17 mouse cellular contexts compared by ENCODE assay signal in genomic region chr2:117502611-117503010, GRCm38 (mm10).
"Had no signal": no experiment of that assay in that cellular context is flagged by ENCODE, and none has a peak within 500 bp of the region (broad histone marks: within the 10 kb centered on the region; RNA-seq: fewer than 3 reads in every experiment).

No protein-coding gene starts in this region.

- H3K9ac ChIP-seq: liver, embryonic 13.5 days; liver, embryonic 15.5 days; liver, postnatal 0 days; lung, embryonic 15.5 days; midbrain, embryonic 13.5 days; midbrain, embryonic 15.5 days; neural tube, embryonic 12.5 days; stomach, embryonic 15.5 days had no signal

- H3K4me2 ChIP-seq: liver, embryonic 13.5 days; liver, embryonic 15.5 days; lung, embryonic 15.5 days; midbrain, embryonic 11.5 days; midbrain, embryonic 13.5 days; midbrain, embryonic 15.5 days; neural tube, embryonic 12.5 days; stomach, embryonic 15.5 days had no signal

- H3K4me3 ChIP-seq: liver, embryonic 13.5 days; liver, embryonic 15.5 days; lung, embryonic 15.5 days; megakaryocyte, embryonic 14.5 days; midbrain, embryonic 13.5 days; midbrain, embryonic 15.5 days; neural tube, embryonic 12.5 days; stomach, embryonic 15.5 days had no signal

- H3K27me3 ChIP-seq: liver, embryonic 13.5 days; liver, embryonic 15.5 days; lung, embryonic 15.5 days; midbrain, embryonic 13.5 days; midbrain, embryonic 15.5 days; neural tube, embryonic 12.5 days; stomach, embryonic 15.5 days had no signal

- DNase-seq: liver, embryonic 13.5 days; liver, postnatal 0 days; lung, adult 2 months; right cerebral cortex, postnatal 14 days; thymus, adult 2 months; thymus, postnatal 25 days; thymus, postnatal 4 days had no signal

- H3K36me3 ChIP-seq: liver, embryonic 13.5 days; liver, embryonic 15.5 days; lung, embryonic 15.5 days; midbrain, embryonic 13.5 days; midbrain, embryonic 15.5 days; neural tube, embryonic 12.5 days; stomach, embryonic 15.5 days had no signal

- H3K9me3 ChIP-seq: liver, embryonic 13.5 days; liver, embryonic 15.5 days; lung, embryonic 15.5 days; megakaryocyte, embryonic 14.5 days; midbrain, embryonic 13.5 days; midbrain, embryonic 15.5 days; neural tube, embryonic 12.5 days; stomach, embryonic 15.5 days had no signal

- ATAC-seq: liver, postnatal 0 days; midbrain, embryonic 13.5 days; midbrain, embryonic 15.5 days had no signal

- H3K4me1 ChIP-seq: liver, embryonic 13.5 days; liver, embryonic 15.5 days; lung, embryonic 15.5 days; megakaryocyte, embryonic 14.5 days; midbrain, embryonic 13.5 days; midbrain, embryonic 15.5 days; neural tube, embryonic 12.5 days; stomach, embryonic 15.5 days had no signal

- H3K27ac ChIP-seq: liver, embryonic 13.5 days; liver, embryonic 15.5 days; lung, embryonic 15.5 days; macrophage; midbrain, embryonic 13.5 days; midbrain, embryonic 15.5 days; neural tube, embryonic 12.5 days; stomach, embryonic 15.5 days; stomach, postnatal 0 days had no signal
